In the genomic region with DNA sequence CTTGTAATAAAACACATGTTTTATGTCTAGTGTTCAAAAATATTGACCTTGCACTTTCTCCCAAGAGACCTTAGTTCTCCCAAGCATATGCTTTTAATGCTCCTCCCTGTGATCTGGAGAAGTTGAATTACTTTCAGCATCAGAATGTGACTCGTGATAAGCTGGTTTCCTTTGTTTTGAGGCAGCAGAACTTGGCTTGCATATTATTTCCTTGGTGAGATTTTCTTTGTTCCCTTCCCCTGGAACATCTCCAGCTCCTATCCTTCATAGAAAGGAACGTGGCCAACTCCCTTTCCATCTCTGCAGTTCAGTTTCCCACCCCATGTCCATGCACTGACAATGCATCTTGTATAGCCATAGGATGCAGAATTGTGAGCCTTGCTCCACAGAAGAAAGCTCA, we compare ENCODE assay signal across 21 mouse cellular contexts.
DNase-seq lines count a peak whose midpoint lies in the region; ATAC-seq and TF ChIP-seq lines count a peak whose summit lies in the region.
"Had no signal": no experiment of that assay in that cellular context is flagged by ENCODE, and none has a peak within 500 bp of the region (broad histone marks: within the 10 kb centered on the region; RNA-seq: fewer than 3 reads in every experiment).

No protein-coding gene starts in this region.

- H3K27me3 ChIP-seq in forebrain, embryonic 14.5 days (replicated peaks; ENCODE audit: control insufficient read depth, insufficient read depth, low read length): no peaks in the 10 kb centered on the region
- no peaks in the 10 kb centered on the region for H3K27me3 ChIP-seq in forebrain, embryonic 15.5 days
- no peaks in the 10 kb centered on the region for H3K27me3 ChIP-seq in hindbrain, postnatal 0 days (ENCODE audit: insufficient read depth, low read length)
- H3K27me3 ChIP-seq in hindbrain, embryonic 16.5 days (replicated peaks; ENCODE audit: control insufficient read depth, insufficient read depth, low read length): no peaks in the 10 kb centered on the region
- H3K27me3 ChIP-seq: embryonic facial prominence, embryonic 15.5 days; liver, embryonic 15.5 days; midbrain, embryonic 13.5 days; neural tube, embryonic 13.5 days had no signal

- ATAC-seq in forebrain, embryonic 14.5 days: no peak
- no peak for ATAC-seq in forebrain, embryonic 15.5 days (replicated peaks)
- ATAC-seq in hindbrain, postnatal 0 days: no peak
- ATAC-seq in hindbrain, embryonic 16.5 days: no peak
- ATAC-seq: activated CD4-positive, CD25-positive, alpha-beta regulatory T cell, adult 4 months; inflammation-experienced regulatory T-cells, adult 6 months; midbrain, embryonic 13.5 days had no signal

- H3K9ac ChIP-seq in forebrain, embryonic 14.5 days (ENCODE audit: low read length): no peak overlapping the region
- no peak overlapping the region for H3K9ac ChIP-seq in forebrain, embryonic 15.5 days (replicated peaks)
- no peak overlapping the region for H3K9ac ChIP-seq in hindbrain, postnatal 0 days (replicated peaks; ENCODE audit: low read length)
- H3K9ac ChIP-seq in hindbrain, embryonic 16.5 days (ENCODE audit: low read depth, low read length): no peak overlapping the region
- H3K9ac ChIP-seq: embryonic facial prominence, embryonic 15.5 days; liver, embryonic 15.5 days; midbrain, embryonic 13.5 days; neural tube, embryonic 13.5 days had no signal

- H3K27ac ChIP-seq in forebrain, embryonic 14.5 days (ENCODE audit: low read depth, low read length): no peak overlapping the region
- no peak overlapping the region for H3K27ac ChIP-seq in forebrain, embryonic 15.5 days (replicated peaks)
- H3K27ac ChIP-seq in hindbrain, postnatal 0 days: no peak overlapping the region
- H3K27ac ChIP-seq in hindbrain, embryonic 16.5 days (ENCODE audit: low read depth, low read length): no peak overlapping the region
- H3K27ac ChIP-seq: embryonic facial prominence, embryonic 15.5 days; liver, embryonic 15.5 days; midbrain, embryonic 13.5 days; neural tube, embryonic 13.5 days had no signal

- TF ChIP-seq CTCF in hindbrain, postnatal 0 days (IDR thresholded peaks at IDR 0.05; ENCODE audit: low read depth): no peak

- DNase-seq in forebrain, embryonic 14.5 days (ENCODE audit: low spot score): peak; percentile 14
- DNase-seq in hindbrain, postnatal 0 days (ENCODE audit: low spot score): peak; percentile 3
- peak; percentile 6 for DNase-seq in lung, postnatal 10 days
- no peak for DNase-seq in lung, postnatal 4 days
- DNase-seq in spleen, adult 18-20 months: no peak
- DNase-seq: adrenal gland, postnatal 10 days; cerebellum, adult 11 months; gastrocnemius, postnatal 14 days; kidney, adult 2 months; layer of hippocampus, adult 9-11 months; right cerebral cortex, adult 18-20 months; thymus, postnatal 14 days had no signal

- 42% methylated on average over 2 of the region's 2 CpGs for WGBS in forebrain, embryonic 14.5 days
- WGBS in forebrain, embryonic 15.5 days: 37% methylated on average over 2 of the region's 2 CpGs
- 32% methylated on average over 2 of the region's 2 CpGs for WGBS in hindbrain, postnatal 0 days
- 53% methylated on average over 2 of the region's 2 CpGs for whole genome bisulfite sequencing in hindbrain, embryonic 16.5 days

- H3K4me3 ChIP-seq in forebrain, embryonic 14.5 days (ENCODE audit: low read depth, low read length): no peak overlapping the region
- no peak overlapping the region for H3K4me3 ChIP-seq in forebrain, embryonic 15.5 days
- no peak overlapping the region for H3K4me3 ChIP-seq in hindbrain, postnatal 0 days (ENCODE audit: low read length)
- H3K4me3 ChIP-seq in hindbrain, embryonic 16.5 days (ENCODE audit: low read length): no peak overlapping the region
- H3K4me3 ChIP-seq: embryonic facial prominence, embryonic 15.5 days; liver, embryonic 15.5 days; midbrain, embryonic 13.5 days; neural tube, embryonic 13.5 days had no signal

- no peak overlapping the region for H3K4me2 ChIP-seq in forebrain, embryonic 14.5 days (ENCODE audit: low read length)
- no peak overlapping the region for H3K4me2 ChIP-seq in forebrain, embryonic 15.5 days (replicated peaks)
- no peak overlapping the region for H3K4me2 ChIP-seq in hindbrain, postnatal 0 days (ENCODE audit: low read depth, low read length)
- no peak overlapping the region for H3K4me2 ChIP-seq in hindbrain, embryonic 16.5 days (ENCODE audit: low read length)
- H3K4me2 ChIP-seq: embryonic facial prominence, embryonic 15.5 days; liver, embryonic 15.5 days; midbrain, embryonic 13.5 days; neural tube, embryonic 13.5 days had no signal

- H3K9me3 ChIP-seq in forebrain, embryonic 14.5 days (replicated peaks; ENCODE audit: control insufficient read depth, low read length): no peaks in the 10 kb centered on the region
- H3K9me3 ChIP-seq in forebrain, embryonic 15.5 days: no peaks in the 10 kb centered on the region
- H3K9me3 ChIP-seq in hindbrain, postnatal 0 days (ENCODE audit: low read length): no peaks in the 10 kb centered on the region
- no peaks in the 10 kb centered on the region for H3K9me3 ChIP-seq in hindbrain, embryonic 16.5 days (ENCODE audit: control insufficient read depth, low read length)
- H3K9me3 ChIP-seq: embryonic facial prominence, embryonic 15.5 days; liver, embryonic 15.5 days; midbrain, embryonic 13.5 days; neural tube, embryonic 13.5 days had no signal

- no peaks in the 10 kb centered on the region for H3K36me3 ChIP-seq in forebrain, embryonic 14.5 days (ENCODE audit: control insufficient read depth, insufficient read depth, low read length)
- no peaks in the 10 kb centered on the region for H3K36me3 ChIP-seq in forebrain, embryonic 15.5 days
- H3K36me3 ChIP-seq in hindbrain, postnatal 0 days (ENCODE audit: insufficient read depth, low read length): no peaks in the 10 kb centered on the region
- H3K36me3 ChIP-seq in hindbrain, embryonic 16.5 days (ENCODE audit: control insufficient read depth, insufficient read depth, low read length): no peaks in the 10 kb centered on the region
- H3K36me3 ChIP-seq: embryonic facial prominence, embryonic 15.5 days; G1E; liver, embryonic 15.5 days; midbrain, embryonic 13.5 days; neural tube, embryonic 13.5 days had no signal

- no peaks in the 10 kb centered on the region for H3K4me1 ChIP-seq in forebrain, embryonic 14.5 days (ENCODE audit: control insufficient read depth, insufficient read depth, low read length)
- no peaks in the 10 kb centered on the region for H3K4me1 ChIP-seq in forebrain, embryonic 15.5 days
- no peaks in the 10 kb centered on the region for H3K4me1 ChIP-seq in hindbrain, postnatal 0 days (ENCODE audit: insufficient read depth, low read length)
- H3K4me1 ChIP-seq in hindbrain, embryonic 16.5 days (ENCODE audit: control insufficient read depth, insufficient read depth, low read depth, low read length): no peaks in the 10 kb centered on the region
- H3K4me1 ChIP-seq: embryonic facial prominence, embryonic 15.5 days; liver, embryonic 15.5 days; midbrain, embryonic 13.5 days; neural tube, embryonic 13.5 days had no signal

Comparison
In these comparisons a context has a peak if more than half of its experiments do, and no peak if none do; other contexts are left out.
1. DNase-seq: peak in forebrain, embryonic 14.5 days (single experiment), hindbrain, postnatal 0 days (single experiment) and lung, postnatal 10 days (single experiment); none in lung, postnatal 4 days (0 of 2) and spleen, adult 18-20 months (0 of 2).